Mouse (Mus musculus): ENCODE data around the gene Tkt. TPM values are rescaled to one million over a fixed set of nuclear protein-coding genes. Genes with fewer than 3 reads are reported as not detected.

The Tkt gene
- polyA plus RNA-seq, 1 experiment from 2014 or later, result 152 TPM

DNA sequence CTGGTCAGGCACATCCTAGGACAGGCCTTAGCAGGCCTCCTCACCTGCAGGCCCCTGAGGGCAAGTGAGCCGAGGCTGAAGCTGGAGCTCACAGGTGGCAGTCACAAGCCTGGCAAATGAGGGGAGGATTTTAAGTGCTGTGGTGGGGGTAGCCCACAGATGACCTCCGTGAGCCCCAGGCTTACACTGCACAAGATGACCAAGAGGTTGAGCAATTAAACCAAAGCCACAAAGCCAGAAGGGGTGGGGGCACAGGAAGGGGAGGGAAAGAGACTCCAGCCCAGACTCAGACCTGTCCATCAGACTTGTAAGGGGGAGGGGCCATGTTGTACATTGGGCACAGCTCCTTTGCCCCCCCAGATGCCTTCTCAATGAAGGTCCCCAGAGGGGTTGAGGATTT lies 68.6 kb downstream of the Tkt start:
- 63% methylated on average over 2 of the region's 2 CpGs for WGBS
- no peak for TF ChIP-seq CTCF (IDR thresholded peaks at IDR 0.05; ENCODE audit: low read depth)
- Histone ChIP-seq H3K4me2 (no peak overlapping the region), H3K27me3 (ENCODE audit: insufficient read depth, low read length) (no peaks in the 10 kb centered on the region), H3K9ac (no peak overlapping the region), H3K27ac (ENCODE audit: low read depth) (no peak overlapping the region), H3K4me1 (ENCODE audit: insufficient read depth) (no peaks in the 10 kb centered on the region), H3K36me3 (ENCODE audit: insufficient read depth) (0 out of 2 replicates have a peak, but pooled peaks cover 4% of the 10 kb centered on the region), H3K9me3 (ENCODE audit: low read depth, low read length) (no peaks in the 10 kb centered on the region), H3K4me3 (ENCODE audit: low read depth, low read length) (no peak overlapping the region)
- no peak for ATAC-seq (ENCODE audit: insufficient read depth)
- no peak for DNase-seq

DNA sequence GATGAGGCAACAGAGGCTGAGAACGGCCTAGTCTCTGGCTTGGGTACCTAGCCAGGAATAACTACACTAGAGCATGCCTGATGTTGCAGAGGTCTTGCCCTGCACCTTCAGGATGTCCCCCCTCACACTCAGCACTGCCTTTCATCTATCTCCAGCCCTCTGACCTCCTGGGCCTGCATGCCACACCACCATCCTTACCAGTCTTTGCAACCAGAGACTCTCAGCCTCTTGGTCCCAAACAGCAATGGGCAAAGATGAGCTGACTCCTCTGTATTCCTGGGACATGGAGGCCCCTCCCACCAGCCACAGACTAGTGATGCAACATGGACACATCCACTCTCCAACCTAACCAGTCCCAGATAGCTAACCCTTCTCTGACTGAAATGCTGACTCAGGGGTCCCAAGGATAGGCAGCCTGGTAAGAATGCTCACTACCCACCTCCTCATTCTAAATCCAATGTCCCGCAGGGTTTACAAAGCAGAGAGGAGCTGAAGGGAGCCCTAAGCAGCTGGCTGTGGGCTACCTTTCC lies 70.7 kb downstream of the Tkt start:
- H3K4me2 ChIP-seq, result no peak overlapping the region
- ATAC-seq (ENCODE audit: insufficient read depth), result no peak
- no peaks in the 10 kb centered on the region for H3K9me3 ChIP-seq (ENCODE audit: low read depth, low read length)
- no peaks in the 10 kb centered on the region for H3K27me3 ChIP-seq (ENCODE audit: insufficient read depth, low read length)
- TF ChIP-seq CTCF (IDR thresholded peaks at IDR 0.05; ENCODE audit: low read depth), result no peak
- H3K9ac ChIP-seq, result no peak overlapping the region
- H3K36me3 ChIP-seq (ENCODE audit: insufficient read depth), result 0 out of 2 replicates have a peak, but pooled peaks cover 4% of the 10 kb centered on the region
- H3K27ac ChIP-seq (ENCODE audit: low read depth), result no peak overlapping the region
- H3K4me1 ChIP-seq (ENCODE audit: insufficient read depth), result no peaks in the 10 kb centered on the region
- 90% methylated on average over 2 of the region's 2 CpGs for WGBS
- H3K4me3 ChIP-seq (ENCODE audit: low read depth, low read length), result no peak overlapping the region
- DNase-seq, result no peak

DNA sequence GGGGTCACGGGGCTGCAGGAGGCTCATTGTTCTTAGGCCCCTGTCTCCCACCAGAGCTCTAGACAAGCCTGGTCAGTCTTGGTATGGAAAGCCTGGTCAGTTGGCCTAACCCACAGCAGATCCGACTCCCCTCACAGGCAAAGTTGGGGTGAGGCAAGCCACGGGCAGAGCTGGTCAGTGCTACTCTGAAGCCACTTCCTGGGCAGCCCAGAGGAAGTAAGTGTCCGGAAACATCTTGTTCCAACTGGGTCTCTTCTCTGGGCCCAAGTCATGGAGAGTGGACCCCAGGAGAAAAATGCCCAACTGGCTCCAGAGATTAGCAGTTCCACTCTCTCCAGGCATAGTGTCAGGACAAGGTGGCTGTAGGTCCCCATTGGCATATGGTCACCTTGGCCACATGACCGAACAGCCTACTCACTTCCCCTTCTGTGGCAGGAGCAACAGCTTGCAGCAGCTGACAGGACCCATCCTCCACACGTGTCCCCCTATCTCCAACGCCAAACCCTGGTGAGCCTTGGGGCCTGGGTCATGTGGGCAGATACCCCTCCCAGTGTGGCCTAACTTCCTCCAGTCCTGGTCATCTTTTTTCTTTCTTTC lies 71.9 kb downstream of the Tkt start:
- Histone ChIP-seq H3K36me3 (ENCODE audit: insufficient read depth) (0 out of 2 replicates have a peak, but pooled peaks cover 4% of the 10 kb centered on the region), H3K4me1 (ENCODE audit: insufficient read depth) (no peaks in the 10 kb centered on the region), H3K9me3 (ENCODE audit: low read depth, low read length) (no peaks in the 10 kb centered on the region), H3K27me3 (ENCODE audit: insufficient read depth, low read length) (no peaks in the 10 kb centered on the region), H3K27ac (ENCODE audit: low read depth) (no peak overlapping the region), H3K4me3 (ENCODE audit: low read depth, low read length) (no peak overlapping the region), H3K4me2 (no peak overlapping the region), H3K9ac (no peak overlapping the region)
- DNase-seq (no peak), ATAC-seq (ENCODE audit: insufficient read depth) (no peak)
- WGBS, result 64% methylated on average over 7 of the region's 7 CpGs
- TF ChIP-seq CTCF (IDR thresholded peaks at IDR 0.05; ENCODE audit: low read depth), result no peak

DNA sequence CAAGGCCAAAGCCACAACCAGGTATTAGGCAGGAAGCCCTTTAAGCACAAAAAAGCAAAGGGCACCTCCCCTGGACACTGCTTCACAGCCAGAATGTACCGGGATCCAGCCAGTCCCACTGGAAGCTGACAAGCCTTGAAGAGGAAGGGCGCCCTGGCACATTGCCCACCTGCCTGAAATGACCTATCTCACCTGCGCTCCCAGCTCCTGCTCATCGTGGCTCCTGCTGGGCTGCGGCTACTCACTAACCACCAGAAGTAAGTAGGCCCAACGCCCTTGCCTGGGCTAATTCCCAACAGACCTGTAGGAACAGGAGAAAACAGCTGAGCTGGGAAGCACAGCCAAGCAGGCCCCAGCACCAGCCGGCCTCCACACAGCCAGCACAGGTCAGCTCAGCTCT lies 74.0 kb downstream of the Tkt start:
- Histone ChIP-seq H3K4me1 (ENCODE audit: insufficient read depth) (no peaks in the 10 kb centered on the region), H3K27ac (ENCODE audit: low read depth) (0 out of 2 replicates have a peak overlapping the region, but pooled peaks have one; percentile 8), H3K4me3 (ENCODE audit: low read depth, low read length) (no peak overlapping the region), H3K4me2 (no peak overlapping the region), H3K36me3 (ENCODE audit: insufficient read depth) (0 out of 2 replicates have a peak, but pooled peaks cover 4% of the 10 kb centered on the region), H3K9ac (no peak overlapping the region), H3K27me3 (ENCODE audit: insufficient read depth, low read length) (no peaks in the 10 kb centered on the region), H3K9me3 (ENCODE audit: low read depth, low read length) (no peaks in the 10 kb centered on the region)
- DNase-seq (no peak), ATAC-seq (ENCODE audit: insufficient read depth) (no peak)
- TF ChIP-seq CTCF (IDR thresholded peaks at IDR 0.05; ENCODE audit: low read depth), result no peak
- WGBS, result 78% methylated on average over 7 of the region's 7 CpGs

DNA sequence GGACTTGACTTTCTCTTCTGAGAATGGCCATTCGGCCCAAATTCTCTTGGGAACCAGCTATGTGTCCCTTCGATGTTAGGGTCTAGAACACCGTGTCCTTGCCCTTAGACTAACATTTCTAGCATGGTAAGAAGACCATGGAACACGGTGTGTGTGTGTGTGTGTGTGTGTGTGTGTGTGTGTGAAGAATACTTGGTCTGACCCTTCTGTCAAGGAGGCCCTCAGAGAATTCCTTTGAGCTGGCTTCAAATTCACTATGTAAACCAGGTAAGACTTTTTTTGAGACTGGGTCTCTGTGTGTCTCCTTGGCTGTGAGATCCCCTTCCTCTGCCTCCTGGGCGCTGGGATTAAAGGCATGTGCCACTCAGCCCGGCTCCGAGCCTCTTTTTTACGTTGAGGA lies 74.4 kb downstream of the Tkt start:
- Histone ChIP-seq H3K9me3 (ENCODE audit: low read depth, low read length) (no peaks in the 10 kb centered on the region), H3K36me3 (ENCODE audit: insufficient read depth) (0 out of 2 replicates have a peak, but pooled peaks cover 4% of the 10 kb centered on the region), H3K27ac (ENCODE audit: low read depth) (0 out of 2 replicates have a peak overlapping the region, but pooled peaks have one; percentile 8), H3K4me2 (no peak overlapping the region), H3K9ac (no peak overlapping the region), H3K4me1 (ENCODE audit: insufficient read depth) (no peaks in the 10 kb centered on the region), H3K27me3 (ENCODE audit: insufficient read depth, low read length) (no peaks in the 10 kb centered on the region), H3K4me3 (ENCODE audit: low read depth, low read length) (no peak overlapping the region)
- DNase-seq, result no peak
- ATAC-seq (ENCODE audit: insufficient read depth), result no peak
- WGBS, result 75% methylated on average over 8 of the region's 8 CpGs
- TF ChIP-seq CTCF (IDR thresholded peaks at IDR 0.05; ENCODE audit: low read depth), result no peak

Small RNA genes within 50 kb of the gene (microRNA-seq; reads per million reads assigned to microRNA genes)
- gene Mir3076 (ENCODE audit: borderline number of aligned reads), result 3.6 reads per million, percentile 11 among the genes with 10 or more reads in this experiment

Other genes with a start within 250 kb of the Tkt start
- gene Dcp1a, start 68.8 kb upstream of the Tkt start, polyA plus RNA-seq (2014; fragmentation: Nextera tagmentation; extraction: Ambion mirVana), result 34.4 and 35.0 TPM in 2 replicates
- gene Cacna1d, start 56.9 kb upstream of the Tkt start, polyA plus RNA-seq (2014; fragmentation: Nextera tagmentation; extraction: Ambion mirVana), result 10.5 and 10.9 TPM in 2 replicates
- 48.9 and 54.0 TPM in 2 replicates for gene Prkcd, start 77.9 kb downstream of the Tkt start, polyA plus RNA-seq (2014; fragmentation: Nextera tagmentation; extraction: Ambion mirVana)
- 16.9 and 18.0 TPM in 2 replicates for gene Rft1, start 106.0 kb downstream of the Tkt start, polyA plus RNA-seq (2014; fragmentation: Nextera tagmentation; extraction: Ambion mirVana)
- gene Sfmbt1, start 166.5 kb downstream of the Tkt start, polyA plus RNA-seq (2014; fragmentation: Nextera tagmentation; extraction: Ambion mirVana), result 14.7 and 15.0 TPM in 2 replicates

All from lung, embryonic 14.5 days (tissue).